Mouse (Mus musculus) MEL (cell line): Measurements from ENCODE around the gene Cd300lf. TPM values are rescaled to one million over a fixed set of nuclear protein-coding genes. Genes with fewer than 3 reads are reported as not detected.
A peak's percentile ranks its signal among the peaks of the same experiment; 100 is the strongest.

Experiments
- DNase-seq: peaks from one replicate; pipeline ENCODE4 v3.0.0; 2011; ENCODE audit warnings: low read depth, low spot score
- H3K27ac ChIP-seq: 2 replicates; pipeline ENCODE4 v1.5.1; 2012; ENCODE audit warnings: low read depth, mild to moderate bottlenecking, control low read depth, low read length, moderate library complexity; ENCODE audit not compliant: control insufficient read depth
- H3K27me3 ChIP-seq, 2 experiments: fragments of 150-350 bp in 1 of 2; sonication (generic) in 1 of 2; 2 replicates each; pipeline ENCODE4 v1.6.1; 2012; ENCODE audit warnings: low read length in 2 of 2, mild to moderate bottlenecking in 2 of 2, improper control_type of control experiment in 1 of 2, moderate library complexity in 1 of 2; ENCODE audit not compliant: insufficient read depth in 2 of 2, control insufficient read depth in 1 of 2
- H3K36me3 ChIP-seq, 2 experiments: 2 replicates each; pipeline ENCODE4 v1.6.1; 2012 to 2014; ENCODE audit warnings: low read length in 2 of 2, improper control_type of control experiment in 1 of 2, inconsistent platforms in 1 of 2, mild to moderate bottlenecking in 1 of 2; ENCODE audit not compliant: insufficient read depth in 2 of 2, control insufficient read depth in 1 of 2
- H3K4me1 ChIP-seq, 2 experiments: fragments of 150-350 bp in 1 of 2; sonication (generic) in 1 of 2; 2 replicates each; pipeline ENCODE4 v1.6.1; 2012; ENCODE audit warnings: low read length in 2 of 2, improper control_type of control experiment in 1 of 2, mild to moderate bottlenecking in 1 of 2; ENCODE audit not compliant: insufficient read depth in 2 of 2, control insufficient read depth in 1 of 2
- H3K4me3 ChIP-seq, 2 experiments: fragments of 150-350 bp in 1 of 2; sonication (generic) in 1 of 2; 2 replicates each; pipeline ENCODE4 v1.5.1; 2012; ENCODE audit warnings: low read depth in 2 of 2, low read length in 2 of 2, mild to moderate bottlenecking in 2 of 2, moderate library complexity in 2 of 2, control low read depth in 1 of 2, improper control_type of control experiment in 1 of 2; ENCODE audit not compliant: control insufficient read depth in 1 of 2, insufficient read depth in 1 of 2
- H3K79me2 ChIP-seq: 2 replicates; pipeline ENCODE4 v1.6.1; 2012; ENCODE audit warnings: mild to moderate bottlenecking, low read length, moderate library complexity; ENCODE audit not compliant: control insufficient read depth, poor library complexity, insufficient read depth
- H3K9ac ChIP-seq: 2 replicates; pipeline ENCODE4 v1.6.1; 2012; ENCODE audit warnings: low read depth, mild to moderate bottlenecking, control low read depth, low read length, moderate library complexity; ENCODE audit not compliant: control insufficient read depth, poor library complexity, severe bottlenecking
- H3K9me3 ChIP-seq: fragments of 150-350 bp; sonication (generic); replicated peaks from 2 replicates; pipeline ENCODE4 v1.6.1; 2012; ENCODE audit warnings: mild to moderate bottlenecking, low read length, improper control_type of control experiment, moderate library complexity; ENCODE audit not compliant: insufficient read depth
- BHLHE40 ChIP-seq: IDR thresholded peaks from 2 replicates; pipeline ENCODE4 v1.6.1; 2012; ENCODE audit warnings: low read depth, mild to moderate bottlenecking, inconsistent platforms, low read length, improper control_type of control experiment, borderline replicate concordance
- CHD1 ChIP-seq: IDR thresholded peaks from 2 replicates; pipeline ENCODE4 v1.6.1; 2012; ENCODE audit warnings: low read depth, mild to moderate bottlenecking, inconsistent platforms, low read length, improper control_type of control experiment
- CTCF ChIP-seq, 3 experiments: IDR thresholded peaks in 2 of 3; conservative IDR thresholded peaks in 1 of 3; 2 replicates each; pipeline ENCODE4 v1.5.1; 2011 to 2012; ENCODE audit warnings: low read length in 3 of 3, low read depth in 2 of 3, mild to moderate bottlenecking in 2 of 3, improper control_type of control experiment in 1 of 3, inconsistent platforms in 1 of 3, mixed read lengths in 1 of 3, moderate library complexity in 1 of 3; ENCODE audit not compliant: control insufficient read depth in 1 of 3, insufficient read depth in 1 of 3, poor library complexity in 1 of 3, severe bottlenecking in 1 of 3
- ELF1 ChIP-seq: IDR thresholded peaks from 2 replicates; pipeline ENCODE4 v1.6.1; 2014; ENCODE audit warnings: low read depth, mild to moderate bottlenecking, inconsistent platforms, low read length, improper control_type of control experiment, moderate library complexity
- EP300 ChIP-seq, 2 experiments: IDR thresholded peaks; 2 replicates each; pipeline ENCODE4 v1.6.1; 2011; ENCODE audit warnings: improper control_type of control experiment in 2 of 2, low read length in 2 of 2, low read depth in 1 of 2, mild to moderate bottlenecking in 1 of 2
- ETS1 ChIP-seq: IDR thresholded peaks from 2 replicates; pipeline ENCODE4 v1.6.1; 2012; ENCODE audit warnings: low read depth, mild to moderate bottlenecking, inconsistent platforms, low read length, improper control_type of control experiment, moderate library complexity
- GATA1 ChIP-seq: IDR thresholded peaks from 2 replicates; pipeline ENCODE4 v1.6.1; 2011; ENCODE audit warnings: low read depth, low read length, improper control_type of control experiment
- HCFC1 ChIP-seq: IDR thresholded peaks from 2 replicates; pipeline ENCODE4 v1.6.1; 2012; ENCODE audit warnings: low read depth, mild to moderate bottlenecking, inconsistent platforms, low read length, improper control_type of control experiment, moderate library complexity
- JUND ChIP-seq: IDR thresholded peaks from 2 replicates; pipeline ENCODE4 v1.6.1; 2011; ENCODE audit warnings: low read depth, mild to moderate bottlenecking, improper control_type of control experiment, low read length
- MAFK ChIP-seq: IDR thresholded peaks from 2 replicates; pipeline ENCODE4 v1.6.1; 2011; ENCODE audit warnings: low read depth, mild to moderate bottlenecking, low read length, improper control_type of control experiment, borderline replicate concordance
- MAX ChIP-seq: IDR thresholded peaks from 2 replicates; pipeline ENCODE4 v1.6.1; 2011; ENCODE audit warnings: low read length, improper control_type of control experiment
- MAZ ChIP-seq: IDR thresholded peaks from 2 replicates; pipeline ENCODE4 v1.6.1; 2012; ENCODE audit warnings: low read depth, mild to moderate bottlenecking, inconsistent platforms, low read length, improper control_type of control experiment
- MXI1 ChIP-seq: IDR thresholded peaks from 2 replicates; pipeline ENCODE4 v1.6.1; 2011; ENCODE audit warnings: mild to moderate bottlenecking, low read depth, low read length, improper control_type of control experiment
- MYC ChIP-seq: IDR thresholded peaks from 2 replicates; pipeline ENCODE4 v1.6.1; 2011; ENCODE audit warnings: low read depth, mild to moderate bottlenecking, low read length, improper control_type of control experiment, moderate library complexity
- NELFE ChIP-seq: IDR thresholded peaks from 2 replicates; pipeline ENCODE4 v1.6.1; 2011; ENCODE audit warnings: low read depth, low read length, improper control_type of control experiment
- NRF1 ChIP-seq: IDR thresholded peaks from 2 replicates; pipeline ENCODE4 v1.6.1; 2014; ENCODE audit warnings: low read depth, mild to moderate bottlenecking, inconsistent platforms, low read length, improper control_type of control experiment, moderate library complexity; ENCODE audit not compliant: poor library complexity, insufficient read depth, severe bottlenecking
- POLR2AphosphoS5 ChIP-seq: IDR thresholded peaks from 2 replicates; pipeline ENCODE4 v1.6.1; 2012; ENCODE audit warnings: low read depth, borderline replicate concordance, mild to moderate bottlenecking, inconsistent platforms, low read length, moderate library complexity, mixed read lengths
- RAD21 ChIP-seq: IDR thresholded peaks from 2 replicates; pipeline ENCODE4 v1.6.1; 2011; ENCODE audit warnings: mild to moderate bottlenecking, low read depth, low read length, improper control_type of control experiment
- RCOR1 ChIP-seq: IDR thresholded peaks from 2 replicates; pipeline ENCODE4 v1.6.1; 2012; ENCODE audit warnings: low read depth, mild to moderate bottlenecking, inconsistent platforms, low read length, improper control_type of control experiment
- SIN3A ChIP-seq: IDR thresholded peaks from 2 replicates; pipeline ENCODE4 v1.6.1; 2012; ENCODE audit warnings: low read length, improper control_type of control experiment, inconsistent platforms
- SMC3 ChIP-seq: IDR thresholded peaks from 2 replicates; pipeline ENCODE4 v1.6.1; 2011; ENCODE audit warnings: low read depth, low read length, improper control_type of control experiment
- TAL1 ChIP-seq: IDR thresholded peaks from 2 replicates; pipeline ENCODE4 v1.6.1; 2012; ENCODE audit warnings: mild to moderate bottlenecking, inconsistent platforms, low read length, moderate library complexity, mixed read lengths
- TBP ChIP-seq: IDR thresholded peaks from 2 replicates; pipeline ENCODE4 v1.8.0; 2011; ENCODE audit warnings: low read depth, low read length, improper control_type of control experiment
- TCF12 ChIP-seq: IDR thresholded peaks from 2 replicates; pipeline ENCODE4 v1.6.1; 2014; ENCODE audit warnings: low read depth, mild to moderate bottlenecking, inconsistent platforms, low read length, improper control_type of control experiment, moderate library complexity
- ZC3H11A ChIP-seq: IDR thresholded peaks from 2 replicates; pipeline ENCODE4 v1.6.1; 2012; ENCODE audit warnings: low read depth, mild to moderate bottlenecking, inconsistent platforms, low read length, improper control_type of control experiment
- ZMIZ1 ChIP-seq: IDR thresholded peaks from 2 replicates; pipeline ENCODE4 v1.6.1; 2012; ENCODE audit warnings: low read depth, mild to moderate bottlenecking, inconsistent platforms, low read length, improper control_type of control experiment, moderate library complexity
- polyA plus RNA-seq, 2 experiments: library from polyadenylated mRNA; stranded (reverse) in 1 of 2; unstranded in 1 of 2; fragments of >175 nt in 1 of 2; fragments of >200 nt in 1 of 2; gene quantifications; 2 replicates each; pipeline versions ENCODE4 v1.2.1 to v1.2.4; 2012; ENCODE audit warnings: low replicate concordance in 2 of 2, low read depth in 1 of 2; ENCODE audit not compliant: insufficient read length in 2 of 2, insufficient read depth in 1 of 2, missing spikeins in 1 of 2
- total RNA-seq: library from RNA; depleted of rRNA; stranded (reverse); fragments of 300-350 nt; gene quantifications from 2 replicates; pipeline ENCODE4 v1.2.3, GENCODE M21; 2012; rRNA removed

The Cd300lf gene
- total RNA-seq (0.12 and 0.26 TPM in 2 replicates), polyA plus RNA-seq (under 1 TPM in 1 of 2 experiments, not detected in 1; 0.46 TPM)

GRCm38 (mm10) chr11:115133800-115134199 lies at the start of gene Cd300lf:
Gene Cd300lf, minus strand, starts transcription at chr11:115133992.
- peaks cover 0 to 18% of the 10 kb centered on the region in 2 experiments; a peak in 2 of 4 replicates for H3K36me3 ChIP-seq
- H3K9me3 ChIP-seq = no peaks in the 10 kb centered on the region
- no peaks in the 10 kb centered on the region for H3K79me2 ChIP-seq
- H3K27me3 ChIP-seq = no peaks in the 10 kb centered on the region; a peak in 1 of 4 replicates
- peak within 1 kb of the TSS; percentile 16; the same call in 1 of the 2 replicates for H3K9ac ChIP-seq
- peak; percentile 93 for DNase-seq
- H3K27ac ChIP-seq = 0 out of 2 replicates have a peak within 1 kb of the TSS, but pooled peaks have one; percentile 15
- TF ChIP-seq ELF1 (peak; percentile 81), TCF12 (no peak), MXI1 (no peak), EP300 (IDR thresholded peaks at IDR 0.05; ENCODE audit: low read depth in 1 of 2, low read length in 2 of 2) (peak; percentile 29 to 85; a peak in 2 of 4 replicates), GATA1 (no peak), JUND (no peak), MAFK (no peak), RAD21 (no peak), MAZ (no peak), ZMIZ1 (no peak), TBP (peak; percentile 63), MYC (no peak), ETS1 (peak; percentile 31; the same call in 1 of the 2 replicates), POLR2AphosphoS5 (no peak), CHD1 (no peak), RCOR1 (peak; percentile 43; the same call in 1 of the 2 replicates), MAX (no peak)
- H3K4me1 ChIP-seq = peaks cover 0 to 27% of the 10 kb centered on the region in 2 experiments
- peak within 1 kb of the TSS in 1 of 2 experiments; percentile 1; a peak in 2 of 4 replicates for H3K4me3 ChIP-seq

- peaks cover 4 to 18% of the 10 kb centered on the region in 2 experiments for H3K36me3 ChIP-seq
- H3K9ac ChIP-seq = no peak overlapping the region
- H3K79me2 ChIP-seq = peaks cover 11% of the 10 kb centered on the region
- no peaks in the 10 kb centered on the region for H3K9me3 ChIP-seq
- H3K4me3 ChIP-seq = no peak overlapping the region
- peak; percentile 85 for DNase-seq
- no peak overlapping the region for H3K27ac ChIP-seq
- no peaks in the 10 kb centered on the region for H3K27me3 ChIP-seq
- peaks cover 6 to 16% of the 10 kb centered on the region in 2 experiments for H3K4me1 ChIP-seq
- TF ChIP-seq ETS1 (peak; percentile 65; the same call in 1 of the 2 replicates), BHLHE40 (no peak), TAL1 (no peak), ELF1 (0 out of 2 replicates have a peak, but pooled peaks have one; percentile 53), MAFK (no peak), MYC (no peak), ZC3H11A (peak; percentile 66), RAD21 (peak; percentile 84), MAZ (0 out of 2 replicates have a peak, but pooled peaks have one; percentile 57), TCF12 (0 out of 2 replicates have a peak, but pooled peaks have one; percentile 17), CTCF (IDR thresholded peaks at IDR 0.05 in 2 of 3, conservative IDR thresholded peaks at IDR 0.05 in 1 of 3; ENCODE audit: control insufficient read depth in 1 of 3, insufficient read depth in 1 of 3, low read depth in 2 of 3, low read length in 3 of 3, poor library complexity in 1 of 3, severe bottlenecking in 1 of 3) (peak; percentile 91 to 97 (median 93)), RCOR1 (0 out of 2 replicates have a peak, but pooled peaks have one; percentile 28), MXI1 (peak; percentile 39; the same call in 1 of the 2 replicates), HCFC1 (0 out of 2 replicates have a peak, but pooled peaks have one; percentile 31), SIN3A (peak; percentile 52; the same call in 1 of the 2 replicates), GATA1 (0 out of 2 replicates have a peak, but pooled peaks have one; percentile 44), SMC3 (peak; percentile 82), NRF1 (no peak), EP300 (IDR thresholded peaks at IDR 0.05; ENCODE audit: low read depth in 1 of 2, low read length in 2 of 2) (0 out of 4 replicates have a peak, but pooled peaks of 1 of the 2 experiments have one; percentile 15), NELFE (0 out of 2 replicates have a peak, but pooled peaks have one; percentile 26)
Measured at GRCm38 (mm10) chr11:115181913-115182638, 48.3 kb upstream of the Cd300lf start.
